Mouse (Mus musculus) lung, embryonic 16.5 days (tissue): ENCODE results near the gene Adgrv1. TPM values are rescaled to one million over a fixed set of nuclear protein-coding genes. Genes with fewer than 3 reads are reported as not detected.
A peak's percentile ranks its signal among the peaks of the same experiment; 100 is the strongest.

ENCODE experiments used
- ATAC-seq: fragments of 200-750 bp; cut with Nextera tagmentation; 2 replicates; pipeline ENCODE4 v1.8.0; 2017; ENCODE audit warnings: low read depth, mild to moderate bottlenecking, moderate library complexity
- H3K27ac ChIP-seq: fragments of 300-500 bp; sonication (generic); 2 replicates; pipeline ENCODE4 v1.5.1; 2014; ENCODE audit warnings: mild to moderate bottlenecking, control low read depth, low read length
- H3K27me3 ChIP-seq: fragments of 300-500 bp; sonication (generic); 2 replicates; pipeline ENCODE4 v1.6.1; 2014; ENCODE audit warnings: low read depth, low read length, mixed read lengths; ENCODE audit not compliant: control insufficient read depth, insufficient read depth
- H3K36me3 ChIP-seq: fragments of 300-500 bp; sonication (generic); 2 replicates; pipeline ENCODE4 v1.6.1; 2014; ENCODE audit warnings: low read length; ENCODE audit not compliant: control insufficient read depth, insufficient read depth
- H3K4me1 ChIP-seq: fragments of 300-500 bp; sonication (generic); replicated peaks from 2 replicates; pipeline ENCODE4 v1.6.1; 2014; ENCODE audit warnings: low read length, mixed read lengths; ENCODE audit not compliant: control insufficient read depth, insufficient read depth
- H3K4me2 ChIP-seq: fragments of 300-500 bp; sonication (generic); 2 replicates; pipeline ENCODE4 v1.6.1; 2014; ENCODE audit warnings: low read depth, low read length, control low read depth
- H3K4me3 ChIP-seq: fragments of 300-500 bp; sonication (generic); 2 replicates; pipeline ENCODE4 v1.5.1; 2014; ENCODE audit warnings: mild to moderate bottlenecking, low read length, control low read depth
- H3K9ac ChIP-seq: fragments of 300-500 bp; sonication (generic); 2 replicates; pipeline ENCODE4 v1.6.1; 2014; ENCODE audit warnings: low read length, control low read depth
- H3K9me3 ChIP-seq: fragments of 300-500 bp; sonication (generic); 2 replicates; pipeline ENCODE4 v1.6.1; 2016; ENCODE audit warnings: low read length; ENCODE audit not compliant: control insufficient read depth
- WGBS: fragments of 180-500 bp; shearing (Covaris S2); extraction: QIAGEN DNeasy Blood & Tissue Kit; methylation state at CpG from one replicate; pipeline ENCODE4 v1.1.7; 2014; 5-methylcytosine and 5-hydroxymethylcytosine counted together
- polyA plus RNA-seq: library from polyadenylated mRNA; unstranded; fragments of >200 nt; fragmentation: Nextera tagmentation; extraction: Ambion mirVana; gene quantifications from 2 replicates; pipeline ENCODE4 v1.2.1, GENCODE M21; 2015

Gene Adgrv1
- polyA plus RNA-seq, 1 experiment from 2014 or later: 1.3 TPM

DNA sequence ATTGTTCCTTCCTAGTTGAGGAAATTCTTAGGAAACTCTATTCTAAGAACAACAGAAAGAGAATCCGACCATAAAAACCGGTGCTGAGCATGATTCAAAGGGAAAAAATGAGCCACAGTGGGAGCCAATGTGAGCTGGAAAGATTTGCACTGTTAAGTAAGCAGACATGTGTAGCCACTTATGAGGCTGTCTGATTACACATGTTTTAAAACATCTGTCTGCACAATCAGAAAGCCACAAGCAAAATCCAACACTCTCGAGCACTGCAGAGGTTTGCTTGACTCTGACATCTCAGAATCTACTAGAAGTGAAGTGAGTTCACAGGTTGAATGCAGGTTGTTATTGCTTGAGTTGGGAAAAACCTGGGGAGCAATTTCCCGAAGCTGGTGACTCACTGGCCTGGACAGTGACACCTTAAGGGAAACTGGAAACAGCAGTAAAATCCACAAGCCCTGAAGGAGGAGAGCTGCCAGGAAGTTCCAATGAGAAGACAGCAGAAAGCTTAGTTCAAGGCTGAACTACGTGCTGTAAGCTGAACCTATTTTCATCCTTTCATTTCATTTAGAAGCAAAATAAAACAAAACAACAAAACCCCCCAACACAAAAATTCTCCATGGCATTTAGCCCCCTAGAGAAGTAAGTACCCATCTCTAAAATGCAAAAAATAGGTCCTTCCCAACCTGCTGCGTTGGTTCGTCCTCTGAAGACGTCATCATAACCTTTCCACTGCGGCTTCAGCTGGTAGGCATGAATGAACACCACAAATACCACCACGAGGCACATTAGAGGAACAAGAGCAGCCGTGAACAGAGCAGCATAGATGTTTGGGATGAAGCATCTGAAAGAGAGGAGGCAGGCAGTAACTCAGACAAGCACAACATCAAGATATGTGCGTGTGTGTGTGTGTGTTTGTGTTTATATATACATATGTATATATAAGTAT lies 450.7 kb downstream of the Adgrv1 start:
- H3K36me3 ChIP-seq: no peaks in the 10 kb centered on the region
- no peak overlapping the region for H3K4me3 ChIP-seq
- H3K4me1 ChIP-seq: no peaks in the 10 kb centered on the region; the same call in 1 of the 2 replicates
- H3K27ac ChIP-seq: no peak overlapping the region
- H3K9ac ChIP-seq: no peak overlapping the region
- H3K9me3 ChIP-seq: no peaks in the 10 kb centered on the region
- no peak overlapping the region for H3K4me2 ChIP-seq
- H3K27me3 ChIP-seq: no peaks in the 10 kb centered on the region
- no peak for ATAC-seq
- 72% methylated on average over 12 of the region's 12 CpGs for WGBS

DNA sequence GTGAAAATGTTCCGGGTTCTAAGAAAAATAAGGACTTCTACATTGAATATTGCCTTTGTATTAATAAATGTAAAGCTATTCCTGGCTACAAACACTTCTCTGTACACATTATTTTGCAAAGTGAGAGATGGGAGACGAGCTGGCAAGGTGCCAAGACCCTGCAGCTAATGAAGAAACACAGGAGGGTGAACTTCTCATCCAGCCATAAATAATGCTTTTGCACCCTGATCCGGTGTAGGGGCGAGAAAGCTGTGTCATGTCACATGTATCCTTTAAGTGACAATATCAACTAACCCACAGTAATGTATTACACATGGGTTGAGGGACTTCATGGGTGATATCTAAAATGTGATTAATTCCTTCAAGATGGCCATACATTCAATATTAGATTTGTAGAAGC lies 451.5 kb downstream of the Adgrv1 start:
- 59% methylated on average over 4 of the region's 4 CpGs for WGBS
- Histone ChIP-seq H3K27ac (no peak overlapping the region), H3K36me3 (no peaks in the 10 kb centered on the region), H3K4me3 (no peak overlapping the region), H3K9ac (no peak overlapping the region), H3K4me2 (no peak overlapping the region), H3K27me3 (no peaks in the 10 kb centered on the region), H3K4me1 (no peaks in the 10 kb centered on the region; the same call in 1 of the 2 replicates), H3K9me3 (no peaks in the 10 kb centered on the region)
- ATAC-seq: no peak

DNA sequence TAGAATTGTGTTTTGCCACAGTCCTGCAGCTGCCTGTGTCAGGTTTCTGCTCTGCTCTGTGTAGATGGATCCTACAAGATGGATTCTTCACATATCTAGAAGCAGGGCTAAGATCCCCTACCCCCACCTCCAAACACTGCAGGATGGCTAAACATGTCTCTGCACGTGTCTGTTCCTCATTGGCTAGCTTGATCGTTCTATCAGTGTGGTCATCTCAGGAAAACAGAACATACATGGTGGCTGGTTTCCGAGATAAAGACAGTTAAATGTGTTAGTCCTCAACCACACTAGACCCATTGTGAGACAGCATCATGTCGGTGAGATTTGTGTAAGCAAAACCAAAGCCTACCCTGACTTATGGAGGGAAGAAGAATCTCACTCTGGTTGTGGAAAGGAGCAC lies 456.1 kb downstream of the Adgrv1 start:
- Histone ChIP-seq H3K4me1 (no peaks in the 10 kb centered on the region; the same call in 1 of the 2 replicates), H3K36me3 (no peaks in the 10 kb centered on the region), H3K4me3 (no peak overlapping the region), H3K27ac (no peak overlapping the region), H3K27me3 (no peaks in the 10 kb centered on the region), H3K4me2 (no peak overlapping the region), H3K9ac (no peak overlapping the region), H3K9me3 (no peaks in the 10 kb centered on the region)
- no peak for ATAC-seq
- WGBS: 81% methylated on average over 4 of the region's 4 CpGs

DNA sequence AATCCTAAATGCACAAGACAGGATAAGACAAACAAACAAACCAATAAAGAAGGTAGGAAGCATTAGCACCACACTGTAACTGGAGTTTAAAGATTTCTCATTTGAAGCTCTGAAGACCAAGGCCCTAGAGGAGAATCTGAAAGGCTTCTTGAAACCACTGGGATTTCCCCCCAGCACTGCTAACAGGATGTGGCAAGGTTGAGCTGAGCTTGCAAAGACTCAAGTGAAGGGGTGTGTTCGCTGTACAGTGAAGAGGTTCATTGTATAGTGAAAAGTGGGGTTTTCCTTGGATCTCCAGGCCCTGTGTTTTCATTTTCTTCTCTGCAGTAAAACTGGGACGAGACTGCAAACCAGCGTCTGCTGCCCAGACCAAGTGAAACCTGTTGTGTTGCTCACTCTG lies 456.9 kb downstream of the Adgrv1 start:
- ATAC-seq: no peak
- WGBS: 72% methylated on average over 3 of the region's 3 CpGs
- H3K4me2 ChIP-seq: no peak overlapping the region
- H3K9ac ChIP-seq: no peak overlapping the region
- no peaks in the 10 kb centered on the region for H3K4me1 ChIP-seq
- no peaks in the 10 kb centered on the region for H3K9me3 ChIP-seq
- H3K27me3 ChIP-seq: no peaks in the 10 kb centered on the region
- H3K27ac ChIP-seq: no peak overlapping the region
- no peaks in the 10 kb centered on the region for H3K36me3 ChIP-seq
- no peak overlapping the region for H3K4me3 ChIP-seq

DNA sequence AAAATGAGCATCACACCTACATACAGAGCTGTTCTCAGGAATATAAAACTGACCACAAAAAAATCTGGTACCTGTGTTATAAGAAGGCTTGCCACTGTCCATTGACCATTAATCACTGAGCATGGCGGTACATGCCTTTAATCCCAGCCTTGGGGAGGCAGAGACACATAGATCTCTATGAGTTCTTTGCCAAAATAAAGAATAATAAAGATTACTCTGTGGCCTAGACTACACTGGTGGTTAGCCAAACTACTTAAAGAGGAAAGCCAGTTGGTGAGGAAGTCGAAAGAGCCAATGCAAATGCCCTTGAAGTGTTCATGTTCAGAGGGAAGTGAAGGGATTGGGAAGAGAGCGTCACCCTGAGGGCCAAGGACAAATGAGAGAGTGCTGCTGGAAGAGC lies 461.8 kb downstream of the Adgrv1 start:
- no peak overlapping the region for H3K4me3 ChIP-seq
- H3K4me2 ChIP-seq: no peak overlapping the region
- H3K9ac ChIP-seq: no peak overlapping the region
- no peak overlapping the region for H3K27ac ChIP-seq
- ATAC-seq: peak; percentile 26; the same call in 1 of the 2 replicates
- no peaks in the 10 kb centered on the region for H3K27me3 ChIP-seq
- H3K36me3 ChIP-seq: no peaks in the 10 kb centered on the region
- WGBS: 70% methylated on average over 3 of the region's 3 CpGs
- H3K9me3 ChIP-seq: no peaks in the 10 kb centered on the region
- no peaks in the 10 kb centered on the region for H3K4me1 ChIP-seq

DNA sequence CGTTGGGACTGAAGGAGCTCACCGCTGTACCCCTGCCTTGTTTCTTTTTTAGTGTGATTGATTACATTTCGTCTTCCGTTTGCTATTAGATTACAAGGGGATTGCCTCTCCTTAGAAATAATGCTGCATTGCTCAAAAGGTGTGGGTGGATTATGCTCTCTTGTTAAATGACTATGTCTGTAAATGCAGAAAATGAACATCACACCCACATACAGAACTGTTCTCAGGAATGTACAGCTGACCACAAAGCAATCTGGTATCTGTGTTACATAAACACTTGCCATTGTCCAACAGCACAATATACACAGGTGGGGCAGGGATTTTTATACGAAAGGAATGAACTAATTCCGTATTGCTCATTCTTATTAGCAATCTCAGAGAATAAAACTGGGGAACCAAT lies 465.5 kb downstream of the Adgrv1 start:
- Histone ChIP-seq H3K36me3 (no peaks in the 10 kb centered on the region), H3K27ac (no peak overlapping the region), H3K4me1 (no peaks in the 10 kb centered on the region), H3K9me3 (no peaks in the 10 kb centered on the region), H3K4me3 (no peak overlapping the region), H3K9ac (no peak overlapping the region), H3K4me2 (no peak overlapping the region), H3K27me3 (no peaks in the 10 kb centered on the region)
- WGBS: 63% methylated on average over 6 of the region's 6 CpGs
- no peak for ATAC-seq

DNA sequence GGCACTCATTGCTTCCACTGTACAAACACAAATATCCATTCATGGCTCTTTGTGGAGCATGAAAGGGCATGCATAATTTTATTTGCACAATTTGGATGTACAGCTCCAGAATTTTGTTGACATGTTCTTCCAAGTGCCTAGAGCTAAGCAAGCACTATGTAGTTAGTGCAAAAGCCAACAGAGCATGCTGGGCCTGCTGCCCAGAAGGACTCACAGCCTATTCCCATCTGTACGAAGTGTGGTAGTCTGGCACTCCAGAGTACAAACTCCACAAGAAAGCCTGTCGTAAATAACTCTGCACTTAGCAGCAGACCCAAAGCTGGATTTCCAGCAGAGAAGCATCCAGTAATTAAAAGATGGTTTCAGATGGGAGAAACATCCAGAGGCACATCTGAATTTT lies 473.1 kb downstream of the Adgrv1 start:
- Histone ChIP-seq H3K9ac (no peak overlapping the region), H3K4me2 (no peak overlapping the region), H3K27me3 (no peaks in the 10 kb centered on the region), H3K4me3 (no peak overlapping the region), H3K36me3 (no peaks in the 10 kb centered on the region), H3K9me3 (no peaks in the 10 kb centered on the region), H3K27ac (no peak overlapping the region), H3K4me1 (no peaks in the 10 kb centered on the region)
- 37% methylated on average over 2 of the region's 2 CpGs for WGBS
- peak; percentile 87 for ATAC-seq

DNA sequence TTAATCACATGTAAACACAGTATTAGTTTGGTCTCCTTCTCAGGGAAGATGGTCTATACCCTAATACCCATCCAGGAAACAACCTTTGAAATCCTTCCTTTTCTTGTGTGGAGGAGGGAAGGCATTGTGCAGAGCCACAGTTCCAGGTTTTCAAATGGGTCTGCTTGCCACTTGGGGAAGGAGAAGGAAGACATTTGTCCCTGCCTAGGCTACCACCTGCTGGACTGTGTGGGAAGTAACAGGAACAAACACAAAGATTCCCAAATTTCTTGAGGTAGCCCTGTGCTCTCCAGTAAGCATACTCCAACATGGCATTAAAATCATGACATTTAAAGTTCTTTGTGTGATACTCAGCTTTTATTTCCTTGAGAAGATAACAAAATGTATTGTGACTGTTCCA lies 477.6 kb downstream of the Adgrv1 start:
- no peaks in the 10 kb centered on the region for H3K4me1 ChIP-seq
- no peak overlapping the region for H3K27ac ChIP-seq
- H3K4me2 ChIP-seq: no peak overlapping the region
- no peak overlapping the region for H3K4me3 ChIP-seq
- H3K27me3 ChIP-seq: no peaks in the 10 kb centered on the region
- no peaks in the 10 kb centered on the region for H3K9me3 ChIP-seq
- H3K36me3 ChIP-seq: no peaks in the 10 kb centered on the region
- H3K9ac ChIP-seq: no peak overlapping the region
- ATAC-seq: peak; percentile 71

DNA sequence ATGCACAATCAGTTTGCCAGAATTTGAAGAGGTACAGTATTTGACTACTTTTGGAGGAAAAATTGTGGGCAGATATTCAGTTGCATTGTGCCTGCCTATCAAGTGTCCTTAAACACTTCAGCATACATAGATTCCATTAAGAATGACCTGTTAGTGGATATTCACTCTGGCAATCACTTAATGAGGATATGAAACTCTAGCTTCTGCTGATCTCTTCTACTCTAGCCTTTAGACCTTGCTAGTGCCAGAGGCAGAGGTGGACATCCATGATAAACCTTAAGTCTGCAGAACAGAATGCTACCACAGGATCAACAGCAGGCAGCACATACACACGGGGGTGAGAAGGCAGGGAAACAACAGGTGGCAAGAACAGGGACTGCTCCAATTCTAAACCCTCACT lies 488.5 kb downstream of the Adgrv1 start:
- Histone ChIP-seq H3K4me3 (no peak overlapping the region), H3K9ac (no peak overlapping the region), H3K36me3 (no peaks in the 10 kb centered on the region), H3K4me2 (no peak overlapping the region), H3K27me3 (no peaks in the 10 kb centered on the region), H3K4me1 (no peaks in the 10 kb centered on the region), H3K27ac (no peak overlapping the region), H3K9me3 (no peaks in the 10 kb centered on the region)
- no peak for ATAC-seq
- 62% methylated on average over 1 of the region's 1 CpGs for WGBS
